11 mouse cellular contexts compared by ENCODE assay signal in genomic region chr5:36727136-36727535, GRCm38 (mm10). TPM values are rescaled to one million over a fixed set of nuclear protein-coding genes. Genes with fewer than 3 reads are reported as not detected.
DNase-seq lines count a peak whose midpoint lies in the region; TF ChIP-seq lines count a peak whose summit lies in the region.
"Had no signal": no experiment of that assay in that cellular context is flagged by ENCODE, and none has a peak within 500 bp of the region (broad histone marks: within the 10 kb centered on the region; RNA-seq: fewer than 3 reads in every experiment).

No protein-coding gene starts in this region.

- no peak for TF ChIP-seq POLR2A in kidney, adult 2 months (IDR thresholded peaks at IDR 0.05; ENCODE audit: low read depth, low read length)

- H3K4me1 ChIP-seq in kidney, adult 2 months (ENCODE audit: control insufficient read depth, insufficient read depth, low read length): peaks cover 16% of the 10 kb centered on the region
- peaks cover 45% of the 10 kb centered on the region for H3K4me1 ChIP-seq in brown adipose tissue, adult 24 weeks (ENCODE audit: control insufficient read depth, insufficient read depth, insufficient read length, low read length)
- H3K4me1 ChIP-seq: embryonic facial prominence, embryonic 12.5 days; hindbrain, embryonic 13.5 days had no signal

- H3K27ac ChIP-seq in kidney, adult 2 months (ENCODE audit: insufficient read depth, low read depth, low read length): peak overlapping the region; percentile 13; the same call in 1 of the 2 replicates
- H3K27ac ChIP-seq in brown adipose tissue, adult 24 weeks (replicated peaks; ENCODE audit: low read depth, low read length): peak overlapping the region; percentile 92
- peak overlapping the region; percentile 72 for H3K27ac ChIP-seq in macrophage
- H3K27ac ChIP-seq: embryonic facial prominence, embryonic 12.5 days; hindbrain, embryonic 13.5 days had no signal

- TF ChIP-seq CTCF in kidney, adult 2 months (conservative IDR thresholded peaks at IDR 0.05; ENCODE audit: insufficient read depth, insufficient read length, low read depth, low read length): no peak

- DNase-seq in kidney, adult 2 months: peak; percentile 59
- no peak for DNase-seq in kidney, postnatal 14 days
- DNase-seq in cerebellum, postnatal 25 days: peak; percentile 70 to 75
- DNase-seq in Muller cell, postnatal 12 days (ENCODE audit: inconsistent ontology term): no peak
- no peak for DNase-seq in lung, postnatal 25 days (ENCODE audit: low spot score)
- no peak for DNase-seq in T-cell, adult 2 months (ENCODE audit: low spot score)
- DNase-seq: lung, embryonic 14.5 days had no signal

- H3K4me3 ChIP-seq in kidney, adult 2 months (ENCODE audit: insufficient read depth, low read depth, low read length): no peak overlapping the region
- no peak overlapping the region for H3K4me3 ChIP-seq in brown adipose tissue, adult 24 weeks (ENCODE audit: insufficient read depth, low read depth, low read length)
- H3K4me3 ChIP-seq in macrophage (ENCODE audit: inconsistent target): no peak overlapping the region
- H3K4me3 ChIP-seq: embryonic facial prominence, embryonic 12.5 days; hindbrain, embryonic 13.5 days had no signal

- no peaks in the 10 kb centered on the region for H3K36me3 ChIP-seq in kidney, adult 2 months (ENCODE audit: control insufficient read depth, insufficient read depth, low read length)
- no peaks in the 10 kb centered on the region for H3K36me3 ChIP-seq in macrophage (ENCODE audit: inconsistent target)
- H3K36me3 ChIP-seq: embryonic facial prominence, embryonic 12.5 days; hindbrain, embryonic 13.5 days had no signal

- no peaks in the 10 kb centered on the region for H3K79me2 ChIP-seq in macrophage (ENCODE audit: inconsistent target)

- 47% methylated on average over 2 of the region's 2 CpGs for WGBS in kidney, adult 2 months
- 49% methylated on average over 2 of the region's 2 CpGs for WGBS in macrophage (ENCODE audit: missing documents)

- no peaks in the 10 kb centered on the region for H3K27me3 ChIP-seq in kidney, adult 2 months (replicated peaks; ENCODE audit: control insufficient read depth, insufficient read depth, low read length)
- H3K27me3 ChIP-seq: embryonic facial prominence, embryonic 12.5 days; hindbrain, embryonic 13.5 days had no signal

RNA-seq across cellular contexts. Expression of gene Bloc1s4, which starts 21.3 kb away (rescaled TPM):
- polyA plus RNA-seq in kidney, adult 2 months (2012; rRNA removed): 15.8 and 21.1 TPM in 2 replicates
- polyA plus RNA-seq in brown adipose tissue, adult 24 weeks (2012; ENCODE audit: insufficient read depth, insufficient read length, missing spikeins): 12.0 and 17.0 TPM in 2 replicates
- 10 to 100 TPM in 8 of 26 experiments, 1 to 10 TPM in 18; 1.0 to 15.7 (median 7.3) TPM for total RNA-seq in macrophage (2018; cell fraction: chromatin; rRNA removed)
- total RNA-seq in macrophage (2018; cell fraction: cytosol; rRNA removed): 10 to 100 TPM; 15.1 to 21.6 (median 18.8) TPM
- 10 to 100 TPM in 20 of 26 experiments, 1 to 10 TPM in 6; 4.6 to 20.4 (median 12.9) TPM for total RNA-seq in macrophage (2018; cell fraction: nucleus; rRNA removed)
- polyA plus RNA-seq in macrophage (2018): 6.8 to 19.4 TPM (median 17.0 TPM) in 3 replicates

RNA-seq across cellular contexts. Expression of gene D5Ertd579e, which starts 31.3 kb away (rescaled TPM):
- 22.1 and 23.1 TPM in 2 replicates for polyA plus RNA-seq in kidney, adult 2 months (2012; rRNA removed)
- polyA plus RNA-seq in brown adipose tissue, adult 24 weeks (2012; ENCODE audit: insufficient read depth, insufficient read length, missing spikeins): 62.7 and 65.5 TPM in 2 replicates
- total RNA-seq in macrophage (2018; cell fraction: chromatin; rRNA removed): 100 to 1,000 TPM in 22 of 26 experiments, 10 to 100 TPM in 4; 70.8 to 283 (median 183) TPM
- 10 to 100 TPM; 13.7 to 40.9 (median 24.9) TPM for total RNA-seq in macrophage (2018; cell fraction: cytosol; rRNA removed)
- total RNA-seq in macrophage (2018; cell fraction: nucleus; rRNA removed): 100 to 1,000 TPM in 14 of 26 experiments, 10 to 100 TPM in 12; 49.9 to 175 (median 103) TPM
- 17.3 to 23.8 TPM (median 23.4 TPM) in 3 replicates for polyA plus RNA-seq in macrophage (2018)

Comparison
In these comparisons a context has a peak if more than half of its experiments do, and no peak if none do; other contexts are left out.
1. DNase-seq: peak in kidney, adult 2 months (single experiment) and cerebellum, postnatal 25 days (2 of 2); none in kidney, postnatal 14 days (single experiment), Muller cell, postnatal 12 days (single experiment), lung, postnatal 25 days (single experiment) and T-cell, adult 2 months (single experiment).
2. H3K27ac ChIP-seq: peak in every context shown above with its lines; median percentile 92 in brown adipose tissue, adult 24 weeks; 72 in macrophage; 13 in kidney, adult 2 months.